Mouse (Mus musculus) heart, postnatal 14 days (tissue): ENCODE data around the gene Usp19. TPM values are rescaled to one million over a fixed set of nuclear protein-coding genes. Genes with fewer than 3 reads are reported as not detected.
A peak's percentile ranks its signal among the peaks of the same experiment; 100 is the strongest.

Source experiments
- DNase-seq, 2 experiments: peaks; one replicate each; pipeline ENCODE4 v3.0.0; 2021 to 2022
- intact Hi-C: fragments of 180-260 bp; cut with DNase I; formaldehyde crosslinking; loops from one replicate; pipeline ENCODE4 v1.15.1; 2025
- long read RNA-seq, 2 experiments: library from polyadenylated mRNA; stranded (forward); transcript quantifications; one replicate each; pipeline ENCODE4 v2.0.0; 2021
- total RNA-seq, 2 experiments: library from RNA; stranded (reverse); gene quantifications; 2 replicates each; pipeline ENCODE4 v1.2.3; 2021

Usp19 gene
- 100 to 1,000 TPM; 101 to 108 TPM for total RNA-seq
- long read RNA-seq, experiment 1, full-length matches to known transcripts, result 46 of 85 reads
- long read RNA-seq, experiment 1, partial matches to known transcripts, result 20 of 85 reads
- long read RNA-seq, experiment 1, other reads (novel, unspliced or antisense), result 19 of 85 reads
- long read RNA-seq, experiment 2, full-length matches to known transcripts, result 53 of 113 reads
- long read RNA-seq, experiment 2, partial matches to known transcripts, result 36 of 113 reads
- long read RNA-seq, experiment 2, other reads (novel, unspliced or antisense), result 24 of 113 reads

DNA sequence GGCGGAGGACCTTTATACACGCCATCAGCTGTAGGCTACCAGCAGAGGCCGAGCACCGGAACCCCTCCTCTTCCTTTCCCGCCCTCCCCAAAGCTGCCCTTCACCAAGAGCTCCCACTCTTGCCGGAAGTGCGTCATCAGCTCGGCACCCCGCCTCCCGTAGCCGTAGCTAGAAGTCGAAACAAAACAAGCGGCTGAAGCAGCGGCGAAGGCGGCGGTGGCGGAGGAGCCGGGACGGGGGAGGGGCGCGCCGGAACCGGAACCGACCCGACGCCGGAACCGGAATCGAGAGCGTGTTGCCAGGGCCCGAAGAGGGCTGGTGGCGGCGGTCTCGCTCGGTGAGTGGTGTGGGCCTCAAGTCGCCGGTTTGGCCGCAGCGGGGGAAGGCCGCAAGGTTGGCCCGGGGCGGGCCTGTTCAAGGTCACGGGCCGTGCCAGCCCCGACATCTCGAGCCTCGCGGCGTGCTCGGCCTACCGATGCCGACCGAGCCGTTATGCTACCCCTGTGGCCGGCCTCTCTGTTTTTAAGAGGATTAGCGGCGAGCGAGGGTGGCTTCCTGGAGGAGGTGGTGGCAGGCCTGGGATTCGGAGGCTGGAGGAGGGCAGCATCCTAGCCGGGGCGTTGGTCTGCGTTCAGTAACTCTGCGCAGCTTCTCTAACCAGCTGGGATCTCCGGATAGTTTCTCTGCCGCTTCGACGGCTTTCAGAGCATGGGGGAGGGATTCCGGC, at the start of gene Usp19:
Gene Usp19, plus strand, starts transcription at position 44 of the 727 bp plus-strand sequence.
- peak; percentile 95 to 97 for DNase-seq
- intact Hi-C loops, result loop anchor here (2.0 kb wide), 1 partner anchor 16 kb away; the partner anchor contains the start of gene Qars

DNA sequence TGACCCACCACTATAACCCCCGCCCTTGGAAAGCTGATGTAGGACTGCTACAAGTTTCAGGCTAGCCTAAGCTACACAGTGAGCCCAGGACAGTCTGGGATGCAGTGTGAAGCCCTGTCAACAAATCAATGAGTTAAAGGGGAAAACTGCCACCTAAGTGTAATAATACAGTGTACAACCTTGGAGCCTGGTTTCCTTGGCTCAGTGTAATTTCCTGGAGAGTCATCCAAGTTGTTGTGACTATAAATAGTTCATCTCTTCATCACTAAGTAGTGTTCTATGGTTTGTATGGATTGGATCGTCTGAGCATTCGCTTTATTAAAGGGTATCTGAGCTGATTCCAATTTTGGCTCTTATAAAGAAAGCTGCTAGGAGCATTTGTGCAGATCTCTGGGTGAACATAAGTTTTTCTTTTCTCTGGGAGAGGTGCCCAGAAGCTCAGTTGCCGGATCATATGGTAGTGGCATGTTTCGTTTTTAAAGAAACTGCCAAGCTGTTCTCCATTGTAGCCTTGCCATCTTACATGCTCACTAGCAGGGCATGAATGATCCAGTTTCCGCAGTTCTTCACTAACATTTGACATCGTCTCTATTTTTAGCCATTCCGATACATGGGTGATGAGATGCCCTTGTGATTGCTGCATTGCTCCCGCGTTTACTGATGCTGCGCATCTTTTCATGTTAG, 49.0 kb upstream of the Usp19 start:
- no peak for DNase-seq
- intact Hi-C loops, result no loop called here

DNA sequence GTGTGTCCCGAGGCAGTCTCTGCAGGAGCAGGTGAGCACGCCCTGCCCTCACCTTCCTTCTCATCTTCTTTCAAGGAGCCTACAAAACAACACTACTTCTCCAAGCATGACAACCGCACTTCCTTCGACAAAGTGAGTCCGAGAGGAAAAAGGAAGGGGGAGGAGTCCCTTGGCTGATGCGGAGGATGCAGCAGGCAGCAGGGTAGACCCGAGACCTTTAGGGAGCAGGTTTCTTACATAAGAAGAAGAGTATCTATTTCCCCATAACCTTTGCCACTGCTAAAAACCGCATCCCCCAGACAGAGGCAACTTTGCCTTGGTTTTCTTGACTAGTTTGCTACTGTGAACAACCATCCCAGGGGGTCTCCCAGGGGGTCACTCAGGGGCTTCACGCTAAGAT, 45.3 kb upstream of the Usp19 start:
- DNase-seq, result no peak
- intact Hi-C loops, result no loop called here

DNA sequence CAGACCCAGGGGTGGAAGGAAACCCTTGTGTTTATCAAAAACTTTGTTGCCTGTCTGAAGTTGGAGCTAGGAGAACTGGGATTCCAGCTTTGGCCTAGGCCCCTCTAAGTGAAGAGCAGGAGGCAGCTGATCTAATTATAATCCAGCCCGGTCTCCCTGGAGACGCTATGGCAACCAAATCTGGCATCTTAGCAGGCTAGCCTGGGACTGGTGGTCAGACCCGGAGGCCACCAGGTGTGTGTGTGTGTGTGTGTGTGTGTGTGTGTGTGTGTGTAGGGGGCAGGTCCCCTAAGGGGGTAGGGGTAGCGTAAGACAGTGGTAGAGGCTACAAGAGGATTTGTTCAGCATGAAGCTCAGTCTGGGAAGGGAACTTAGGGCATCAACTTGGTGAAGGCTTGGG, 40.5 kb upstream of the Usp19 start:
- intact Hi-C loops, result loop anchor here (5.0 kb wide), 2 partner anchors 38 to 68 kb away; no protein-coding TSS in a partner anchor
- peak; percentile 44 to 66 for DNase-seq

DNA sequence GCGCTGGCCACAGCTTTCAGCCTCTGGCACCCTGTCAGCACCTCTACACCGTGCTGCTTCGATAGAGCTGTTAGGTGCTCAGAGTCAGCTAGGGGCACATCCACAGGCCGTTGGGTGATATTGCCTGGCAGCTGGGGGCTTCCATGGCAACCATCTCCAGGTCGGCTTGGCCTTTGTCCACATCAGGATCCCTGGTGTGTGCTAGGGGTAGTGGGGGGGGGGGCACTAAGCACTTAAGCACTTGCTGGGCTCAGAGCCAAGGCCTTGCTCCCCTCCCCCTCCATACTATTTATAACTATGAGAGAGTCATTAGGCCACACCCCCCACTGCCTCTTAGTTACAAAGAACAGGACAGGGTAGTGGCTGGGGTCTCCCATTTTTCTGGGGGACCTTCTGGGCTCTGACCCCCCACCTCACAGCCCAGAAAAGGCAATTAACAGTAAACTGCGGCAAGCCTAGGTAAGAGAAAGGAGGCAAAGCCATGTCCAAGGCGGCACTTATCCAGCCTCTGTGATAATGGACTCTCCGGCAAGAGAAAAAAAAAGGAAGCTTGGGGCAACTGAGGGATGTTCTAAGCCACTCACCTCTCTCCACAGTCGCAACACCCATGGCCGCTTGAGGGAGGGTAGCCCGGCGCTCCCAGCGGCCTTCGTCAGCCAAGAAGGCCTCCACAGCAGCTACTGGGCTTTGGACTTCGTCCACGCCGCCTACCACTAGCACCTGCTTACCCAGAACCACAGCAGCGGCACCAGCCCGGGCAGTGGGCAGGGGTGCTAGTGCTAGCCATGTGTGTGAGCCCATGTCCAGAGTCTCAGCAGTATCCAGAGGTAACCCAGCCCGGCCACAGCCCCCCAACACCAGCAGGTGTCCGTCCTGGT, 39.9 kb upstream of the Usp19 start:
- peak; percentile 38 to 70 for DNase-seq
- intact Hi-C loops, result loop anchor here (5.0 kb wide), 2 partner anchors 38 to 68 kb away; no protein-coding TSS in a partner anchor

DNA sequence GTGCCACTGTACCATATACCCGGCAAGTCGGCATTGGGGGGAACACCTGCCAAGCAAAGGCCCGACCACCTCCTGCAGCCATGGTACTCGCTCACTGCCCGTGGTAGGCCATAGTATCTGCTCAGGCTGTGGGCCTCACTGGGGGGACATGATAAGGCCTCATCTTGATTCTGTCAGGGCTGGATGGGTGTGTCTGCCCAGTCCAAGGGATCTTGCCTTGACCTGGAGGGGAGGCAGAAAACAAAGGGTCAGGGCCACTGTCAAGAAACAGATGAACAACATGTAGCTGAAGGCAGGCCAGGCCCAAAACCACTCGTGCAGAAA, 39.3 kb upstream of the Usp19 start:
- intact Hi-C loops, result loop anchor here (5.0 kb wide), 2 partner anchors 39 to 69 kb away; no protein-coding TSS in a partner anchor
- DNase-seq, result no peak

DNA sequence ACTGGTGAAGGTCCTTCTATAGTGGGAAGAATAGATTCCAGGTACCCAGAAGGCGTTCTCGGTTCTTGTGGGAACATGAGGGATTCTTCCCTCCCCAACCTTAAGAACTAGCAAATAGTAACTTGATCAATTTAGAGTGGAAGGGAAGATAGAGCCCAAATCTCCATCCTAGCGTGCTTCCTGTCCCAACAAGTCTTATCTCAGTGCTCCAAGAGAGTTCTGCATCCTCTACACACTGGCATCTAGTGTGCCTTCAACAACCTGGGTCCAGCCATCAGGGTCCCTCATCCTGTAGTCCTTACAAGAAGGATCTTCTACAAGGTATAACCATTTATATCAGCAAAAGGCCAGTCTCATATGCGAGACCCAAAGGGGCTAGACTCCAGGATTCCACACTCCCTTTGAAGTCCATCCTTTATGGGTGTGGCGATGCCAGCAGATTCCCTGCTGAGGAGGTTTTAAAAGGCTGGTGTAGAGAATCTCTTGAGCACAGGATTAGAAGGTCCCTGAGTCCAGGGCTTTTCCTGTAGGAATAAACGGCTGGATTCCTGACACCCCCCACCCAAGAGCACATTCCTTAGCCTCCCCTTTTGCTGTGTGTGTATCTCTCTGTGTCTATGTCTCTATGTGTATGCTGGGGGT, 38.8 kb upstream of the Usp19 start:
- intact Hi-C loops, result loop anchor here (5.0 kb wide), 2 partner anchors 39 to 69 kb away; no protein-coding TSS in a partner anchor
- no peak for DNase-seq

DNA sequence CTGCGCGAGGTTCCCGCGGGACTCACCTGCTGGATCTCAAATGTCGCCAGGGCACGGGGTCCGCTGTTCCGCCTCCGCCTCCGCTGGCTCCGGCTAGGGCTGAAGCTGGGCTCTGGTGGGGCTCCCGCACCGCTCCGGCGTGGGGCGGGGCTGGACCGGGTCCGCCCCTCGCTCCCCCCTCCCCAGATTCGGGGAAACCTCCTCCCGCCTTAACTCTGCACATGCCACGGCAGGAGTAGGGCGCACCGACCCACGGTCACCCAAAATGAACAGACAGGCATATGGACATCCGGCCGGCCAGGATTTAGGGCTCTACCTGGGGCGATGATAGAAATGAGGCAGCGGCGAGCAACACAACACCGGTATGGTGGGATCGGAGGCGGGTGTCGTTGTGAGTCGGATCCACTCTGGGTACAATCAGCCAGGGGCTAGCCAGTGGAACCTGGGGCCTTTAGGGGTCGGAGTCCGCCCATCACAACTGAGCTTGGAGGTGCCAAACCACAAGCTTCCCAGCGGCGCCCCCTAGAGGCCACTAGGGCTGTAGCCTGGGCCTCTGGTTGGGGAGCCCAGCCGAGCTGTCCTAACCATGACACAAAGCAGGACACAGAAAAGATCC, 38.0 kb upstream of the Usp19 start:
- intact Hi-C loops, result loop anchor here (5.0 kb wide), 2 partner anchors 40 to 70 kb away; no protein-coding TSS in a partner anchor
- peak; percentile 91 to 94 for DNase-seq

DNA sequence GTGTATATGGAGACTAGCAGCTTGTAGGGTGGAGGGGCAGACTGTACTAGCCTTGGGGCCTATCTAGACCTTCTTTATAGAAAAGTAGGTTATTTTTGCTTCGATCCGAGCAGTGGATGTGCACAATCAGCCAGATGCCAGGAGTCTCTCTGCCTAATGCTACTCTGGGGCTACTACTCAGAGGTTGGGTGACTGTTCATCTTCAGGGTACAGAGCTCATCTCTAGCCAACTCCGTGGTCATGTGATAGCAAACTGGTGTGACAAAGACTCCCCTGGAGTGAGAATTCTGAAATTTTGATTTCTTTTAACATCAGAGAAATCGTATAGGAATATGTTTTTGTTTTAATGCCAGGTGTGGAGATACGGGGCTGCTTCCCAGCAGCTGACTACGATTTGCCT, 37.5 kb upstream of the Usp19 start:
- intact Hi-C loops, result loop anchor here (5.0 kb wide), 2 partner anchors 41 to 71 kb away; no protein-coding TSS in a partner anchor

DNA sequence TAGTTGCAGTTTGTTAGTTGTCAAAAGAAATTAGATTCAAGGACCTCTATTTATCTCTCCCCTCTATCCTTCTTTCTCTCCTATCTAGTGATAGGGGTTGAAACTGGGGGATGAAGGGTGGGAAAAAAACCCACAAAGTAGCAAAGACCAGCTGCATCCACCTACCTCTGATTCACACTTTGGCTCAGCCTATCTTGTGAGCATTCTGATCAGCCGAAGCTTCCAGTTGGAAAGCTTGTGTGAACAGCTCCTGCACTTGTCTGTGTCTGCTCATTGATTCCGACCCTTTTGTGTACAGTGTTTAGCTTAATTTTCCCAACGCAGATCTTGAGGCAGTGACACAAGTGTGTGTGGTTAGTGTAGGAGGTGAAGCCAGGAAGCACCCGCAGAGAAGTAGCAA, 36.9 kb upstream of the Usp19 start:
- DNase-seq, result no peak
- intact Hi-C loops, result loop anchor here (5.0 kb wide), 2 partner anchors 41 to 71 kb away; no protein-coding TSS in a partner anchor

More for the DNA sequence above, 37.5 kb upstream of the Usp19 start:
- no peak for DNase-seq

DNA sequence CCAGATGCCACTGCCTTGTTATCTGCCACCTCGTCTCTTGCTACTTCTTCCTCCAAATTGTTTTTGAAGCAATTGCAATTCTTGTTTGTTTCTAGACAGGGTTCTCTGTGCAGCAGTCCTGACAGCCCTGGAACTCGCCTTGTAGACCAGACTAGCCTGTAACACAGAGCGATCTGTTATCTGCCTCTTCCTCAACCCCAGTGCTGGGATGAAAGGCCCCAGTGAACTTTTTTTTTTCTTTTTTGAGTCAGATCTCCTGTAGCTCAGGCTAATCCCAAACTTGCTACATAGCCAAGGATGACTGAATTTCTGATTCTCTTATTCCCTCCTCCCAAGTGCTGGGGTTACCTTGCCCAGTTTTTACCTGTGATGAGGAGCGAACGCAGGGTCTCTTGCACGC, 36.0 kb upstream of the Usp19 start:
- DNase-seq, result no peak
- intact Hi-C loops, result loop anchor here (5.0 kb wide), 2 partner anchors 42 to 72 kb away; no protein-coding TSS in a partner anchor

DNA sequence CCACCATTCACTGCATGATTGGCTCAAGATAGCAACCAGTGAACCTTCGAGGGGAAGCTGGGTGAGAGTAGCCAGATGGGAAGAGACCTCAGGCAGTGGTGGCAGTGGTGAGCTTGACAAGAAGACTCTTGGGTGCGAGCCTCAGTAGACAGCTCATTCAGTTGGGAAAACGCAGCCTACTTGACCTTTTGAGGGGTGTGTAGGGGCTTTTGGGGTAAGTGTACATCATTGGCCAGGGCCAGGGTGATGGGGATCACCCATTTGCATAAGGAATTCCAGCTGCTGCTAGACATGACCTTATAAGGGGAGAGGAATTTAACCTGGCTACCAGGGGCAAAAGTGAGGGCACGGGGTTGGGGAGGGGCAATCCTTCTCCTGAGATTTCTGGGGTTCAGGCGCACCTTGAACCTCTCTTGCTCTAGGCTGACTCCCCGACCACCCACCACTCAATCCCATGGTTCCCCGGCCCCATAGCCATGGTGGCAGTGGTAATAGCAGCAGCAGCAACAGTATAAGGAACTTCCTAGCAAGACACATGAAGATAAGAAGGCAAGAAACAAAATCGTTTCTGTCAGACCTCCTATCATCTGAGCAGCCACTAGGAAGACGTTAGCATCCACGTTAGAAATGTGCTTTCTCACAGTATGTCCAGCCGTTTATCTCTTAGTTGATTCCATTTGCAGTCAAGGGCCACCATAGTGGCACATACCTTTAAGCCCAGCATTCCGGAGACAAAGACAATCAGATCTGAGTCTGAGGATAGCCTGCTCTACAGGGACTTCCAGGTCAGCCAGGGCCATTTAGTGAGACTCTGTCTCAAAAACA, 34.4 kb upstream of the Usp19 start:
- intact Hi-C loops, result no loop called here
- DNase-seq, result no peak

DNA sequence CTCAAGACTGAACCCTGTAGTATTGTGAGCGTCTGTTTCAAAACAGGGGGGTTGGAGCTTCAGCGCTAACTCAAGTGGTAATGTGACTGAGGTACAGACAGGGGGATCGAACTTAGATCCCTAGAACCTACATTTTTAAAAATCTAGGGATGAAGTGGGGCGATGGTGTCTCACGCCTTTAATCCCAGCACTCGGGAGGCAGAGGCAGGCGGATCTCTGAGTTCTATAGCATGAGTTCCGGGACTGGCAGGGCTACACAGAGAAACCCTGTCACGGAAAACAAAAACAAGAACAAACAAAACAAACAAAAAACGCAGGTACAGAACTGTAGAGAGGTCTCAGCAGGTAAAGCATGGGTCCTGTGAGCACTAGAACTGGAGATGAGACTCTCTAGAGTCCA, 33.4 kb upstream of the Usp19 start:
- no peak for DNase-seq
- intact Hi-C loops, result no loop called here

DNA sequence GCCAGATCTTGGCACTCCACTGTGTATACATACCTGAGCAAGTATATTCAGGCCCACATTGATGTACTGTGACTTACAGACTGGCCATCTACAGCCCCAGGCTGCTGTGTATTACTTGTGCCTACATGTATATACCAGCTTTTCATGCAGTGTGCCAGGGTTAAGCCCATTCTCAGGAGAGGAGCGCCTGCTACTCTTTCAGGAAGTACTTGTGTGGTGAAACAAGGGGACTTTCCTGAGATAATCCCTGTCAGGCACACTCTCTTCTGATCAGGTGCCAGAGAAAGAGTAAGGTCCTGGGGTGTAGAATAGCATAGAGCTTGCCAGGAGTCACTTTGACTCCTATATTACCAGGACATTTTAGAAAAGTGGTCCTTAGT, 30.5 kb upstream of the Usp19 start:
- no peak for DNase-seq
- intact Hi-C loops, result loop anchor here (2.0 kb wide), 1 partner anchor 19 kb away; the partner anchor contains the start of gene Lamb2

DNA sequence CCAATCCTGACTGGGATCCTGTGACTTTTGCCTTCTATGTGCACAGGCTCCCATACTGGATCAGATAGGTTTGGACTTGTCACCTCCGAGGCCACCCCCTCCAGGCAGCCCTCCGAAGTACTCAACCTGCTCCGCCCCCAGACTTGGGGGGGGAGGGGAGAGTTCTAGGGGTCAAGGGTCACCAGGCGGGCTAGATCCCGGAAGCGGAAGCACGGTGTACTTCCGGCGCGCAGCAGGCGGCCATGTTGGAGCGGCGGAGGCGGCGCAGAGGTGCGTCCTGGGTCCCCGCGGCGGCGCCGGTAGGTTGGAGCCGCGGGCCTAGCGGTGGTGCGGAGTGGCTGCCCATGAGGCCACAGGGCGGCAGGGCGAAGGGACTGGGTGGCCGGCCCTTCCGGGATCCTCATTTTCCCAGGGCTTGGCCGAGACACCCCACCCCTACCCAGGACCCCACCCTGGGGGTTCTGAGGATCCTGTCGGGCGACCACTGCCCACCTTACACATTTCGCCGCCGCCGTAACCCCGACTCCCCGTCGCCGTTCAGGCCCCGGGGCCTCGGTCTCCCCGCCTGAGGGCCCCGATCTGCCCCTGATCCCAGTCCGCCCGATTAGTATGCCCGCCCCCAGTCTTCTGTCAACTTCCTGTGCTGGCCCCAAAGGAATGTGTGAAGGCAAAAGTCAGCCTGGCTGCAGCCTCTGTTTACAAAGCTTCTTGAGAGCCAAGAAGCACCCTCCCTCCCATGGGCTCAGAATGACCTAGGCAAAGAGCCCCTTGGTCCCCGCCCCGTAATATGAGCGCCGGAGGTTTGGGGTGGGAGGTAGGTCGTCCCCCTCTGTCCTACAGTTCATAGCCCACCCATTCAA, 29.9 kb upstream of the Usp19 start, which contains the start of gene Ccdc71:
Gene Ccdc71, plus strand, starts transcription at position 209 of the 860 bp plus-strand sequence.
- intact Hi-C loops, result loop anchor here (2.0 kb wide), 1 partner anchor 18 kb away; the partner anchor contains the start of gene Lamb2
- peak; percentile 83 to 92 for DNase-seq

DNA sequence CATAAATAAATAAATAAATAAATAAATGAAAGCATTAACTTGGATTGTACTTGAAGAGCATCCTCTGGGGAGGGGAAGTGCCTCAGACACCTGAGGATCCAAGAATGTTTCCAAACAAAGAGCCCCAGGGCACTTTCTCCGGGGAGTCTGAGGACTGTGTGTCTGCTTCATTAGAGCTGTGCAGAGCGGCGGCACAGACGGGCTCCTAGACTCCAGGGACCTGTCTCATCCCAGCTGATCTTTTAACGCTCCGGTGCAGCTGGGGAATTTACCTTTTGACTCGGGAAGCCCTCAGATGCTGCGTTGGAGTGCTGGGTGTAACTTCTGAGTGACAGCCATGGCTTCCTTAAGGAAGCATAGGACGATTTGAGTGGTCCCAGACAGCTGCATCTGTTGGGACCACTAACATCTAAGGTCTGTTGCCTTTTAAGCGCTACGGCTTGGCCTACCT, 29.2 kb upstream of the Usp19 start, which contains the start of gene Klhdc8b:
Gene Klhdc8b, minus strand, starts transcription at position 401 of the 451 bp plus-strand sequence.
- intact Hi-C loops, result loop anchor here (2.0 kb wide), 1 partner anchor 18 kb away; the partner anchor contains the start of gene Lamb2
- no peak for DNase-seq

DNA sequence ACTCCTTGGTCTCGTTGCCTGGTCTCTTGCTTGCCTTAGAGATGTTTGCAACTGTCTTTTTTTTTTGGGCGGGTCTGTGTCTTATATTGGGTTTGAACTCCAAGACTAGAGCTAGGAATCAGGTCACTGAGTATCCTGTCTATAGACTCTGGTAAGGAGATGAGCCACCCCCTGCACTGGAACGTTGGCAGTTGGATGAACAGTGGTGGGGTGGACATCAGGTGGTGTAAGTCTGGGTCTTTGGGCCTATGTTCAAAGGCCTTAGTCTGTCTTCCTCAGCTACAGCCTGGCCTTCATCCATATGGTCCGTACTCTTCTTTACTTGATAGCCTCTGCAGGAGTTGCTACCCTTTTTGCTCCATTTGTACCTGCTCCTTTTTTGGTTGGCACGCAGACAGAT, 28.7 kb upstream of the Usp19 start:
- DNase-seq, result no peak
- intact Hi-C loops, result loop anchor here (2.0 kb wide), 1 partner anchor 17 kb away; the partner anchor contains the start of gene Lamb2
